In the genomic region with DNA sequence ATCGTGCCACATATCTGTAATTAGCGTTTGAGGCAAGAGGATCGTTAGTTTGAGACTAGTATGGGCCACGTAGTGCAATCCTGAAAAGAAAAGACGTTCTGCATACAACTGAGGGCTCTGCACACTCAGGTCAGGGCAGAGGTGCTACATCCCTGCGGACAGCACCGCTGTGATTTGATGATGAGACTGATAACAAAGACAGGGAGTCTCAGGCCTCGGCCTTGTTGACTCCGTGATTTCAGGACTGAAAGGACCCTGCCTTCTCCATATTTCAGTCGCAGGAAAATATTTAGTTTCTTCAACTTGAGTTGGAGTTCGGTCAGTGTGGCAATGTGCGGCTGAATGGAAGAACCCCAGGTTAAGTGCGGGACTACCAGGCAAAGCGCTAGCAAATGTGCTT, we compare ENCODE assay signal across 25 mouse cellular contexts.
"Had no signal": no experiment of that assay in that cellular context is flagged by ENCODE, and none has a peak within 500 bp of the region (broad histone marks: within the 10 kb centered on the region; RNA-seq: fewer than 3 reads in every experiment).

No protein-coding gene starts in this region.

- H3K4me1 ChIP-seq: embryonic facial prominence, embryonic 13.5 days; embryonic facial prominence, embryonic 15.5 days had no signal

- H3K9ac ChIP-seq: embryonic facial prominence, embryonic 12.5 days; embryonic facial prominence, embryonic 13.5 days; embryonic facial prominence, embryonic 15.5 days; forebrain, embryonic 12.5 days; forebrain, embryonic 13.5 days; forebrain, embryonic 15.5 days; forebrain, postnatal 0 days had no signal

- H3K27ac ChIP-seq: embryonic facial prominence, embryonic 10.5 days; embryonic facial prominence, embryonic 12.5 days; embryonic facial prominence, embryonic 13.5 days; embryonic facial prominence, embryonic 15.5 days; forebrain, embryonic 10.5 days; forebrain, embryonic 12.5 days; forebrain, embryonic 13.5 days; forebrain, embryonic 15.5 days; gastrocnemius, adult 2 months had no signal

- DNase-seq: cerebellum, adult 2 months; cerebellum, adult 8-10 months; cerebellum, adult 9-10 months; cerebellum, adult 9-11 months; cerebellum, postnatal 10 days; cerebellum, postnatal 14 days; cerebellum, postnatal 25 days; cerebellum, postnatal 36 days; embryo, embryonic 11 days; forebrain, postnatal 0 days; gastrocnemius, adult 2 months; gastrocnemius, postnatal 10 days; gastrocnemius, postnatal 14 days; gastrocnemius, postnatal 25 days; gastrocnemius, postnatal 36 days; heart, adult 18-20 months had no signal

- H3K9me3 ChIP-seq: embryonic facial prominence, embryonic 10.5 days; embryonic facial prominence, embryonic 12.5 days; embryonic facial prominence, embryonic 13.5 days; embryonic facial prominence, embryonic 15.5 days; forebrain, embryonic 10.5 days; forebrain, embryonic 12.5 days; forebrain, embryonic 13.5 days; forebrain, embryonic 15.5 days had no signal

- H3K27me3 ChIP-seq: forebrain, embryonic 12.5 days; forebrain, embryonic 13.5 days; forebrain, embryonic 15.5 days had no signal

- H3K36me3 ChIP-seq: embryonic facial prominence, embryonic 10.5 days; embryonic facial prominence, embryonic 12.5 days; embryonic facial prominence, embryonic 13.5 days; embryonic facial prominence, embryonic 15.5 days; forebrain, embryonic 10.5 days; forebrain, embryonic 12.5 days; forebrain, embryonic 15.5 days had no signal

- H3K4me3 ChIP-seq: embryonic facial prominence, embryonic 10.5 days; embryonic facial prominence, embryonic 12.5 days; embryonic facial prominence, embryonic 13.5 days; embryonic facial prominence, embryonic 15.5 days; erythroblast, embryonic 14.5 days; forebrain, embryonic 10.5 days; forebrain, embryonic 12.5 days; forebrain, embryonic 13.5 days; forebrain, embryonic 15.5 days; gastrocnemius, adult 2 months had no signal
